Mouse (Mus musculus) frontal cortex, adult 2 months (tissue): Measurements from ENCODE around the gene Zbtb26. TPM values are rescaled to one million over a fixed set of nuclear protein-coding genes. Genes with fewer than 3 reads are reported as not detected.

ENCODE experiments used
- polyA plus RNA-seq: library from polyadenylated mRNA; depleted of rRNA; stranded (reverse); fragments of >200 nt; gene quantifications from 2 replicates; pipeline ENCODE4 v1.2.3, GENCODE M21; 2012; rRNA removed

The Zbtb26 gene
- polyA plus RNA-seq, 1 experiment: 6.6 TPM

Other genes with a start within 250 kb of the Zbtb26 start
- gene Olfr366, start 231.6 kb downstream of the Zbtb26 start, polyA plus RNA-seq: not detected in 2 replicates
- gene Olfr368, start 116.6 kb downstream of the Zbtb26 start, polyA plus RNA-seq: not detected in 2 replicates
- gene Pdcl, start 83.8 kb downstream of the Zbtb26 start, polyA plus RNA-seq: 25.3 and 29.4 TPM in 2 replicates
- 25.6 and 26.6 TPM in 2 replicates for gene Rc3h2, start 20.2 kb downstream of the Zbtb26 start, polyA plus RNA-seq
- gene Zbtb6, start within 50 bp of the Zbtb26 start, polyA plus RNA-seq: 9.9 and 10.0 TPM in 2 replicates
- gene Rabgap1, start 144 bp upstream of the Zbtb26 start, polyA plus RNA-seq: 43.9 and 51.4 TPM in 2 replicates
- gene Gpr21, start 73.2 kb upstream of the Zbtb26 start, polyA plus RNA-seq: 2.8 and 3.9 TPM in 2 replicates